In the genomic region with DNA sequence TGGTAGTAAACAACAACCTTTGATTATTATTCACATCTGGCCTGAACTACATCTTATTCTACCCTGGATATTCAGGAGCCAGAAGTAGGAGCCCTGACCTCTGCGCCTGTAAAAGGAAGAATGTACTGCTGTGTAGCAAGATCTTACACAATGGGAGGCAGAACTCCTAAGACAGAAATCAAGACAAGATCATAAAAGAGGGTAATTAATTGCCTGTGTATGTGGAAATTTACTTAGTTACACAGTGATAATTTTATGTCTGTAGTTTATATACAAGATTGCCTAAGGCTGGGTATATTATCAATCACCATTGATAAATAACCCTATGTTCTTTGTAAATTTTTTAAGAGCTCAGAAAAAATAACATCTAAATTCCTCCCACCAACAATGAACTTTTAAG, we compare ENCODE assay signal across 28 mouse cellular contexts.
DNase-seq lines count a peak whose midpoint lies in the region; ATAC-seq and TF ChIP-seq lines count a peak whose summit lies in the region.
"Had no signal": no experiment of that assay in that cellular context is flagged by ENCODE, and none has a peak within 500 bp of the region (broad histone marks: within the 10 kb centered on the region; RNA-seq: fewer than 3 reads in every experiment).

No protein-coding gene starts in this region.

- no peak for DNase-seq in kidney, adult 18-20 months
- DNase-seq in lung, postnatal 0 days (ENCODE audit: low spot score), result peak; percentile 22
- DNase-seq in lung, postnatal 4 days, result no peak
- peak; percentile 85 for DNase-seq in gonadal fat pad, adult 2 months (ENCODE audit: low read depth)
- DNase-seq in heart, embryonic 10.5 days (ENCODE audit: low spot score), result no peak
- DNase-seq: adrenal gland, adult 2 months; adrenal gland, postnatal 10 days; adrenal gland, postnatal 25 days; B cell, adult 2 months; cerebellum, adult 11 months; cerebellum, adult 18-20 months; cerebellum, adult 8-10 months; cerebellum, adult 9-11 months; cerebellum, postnatal 14 days; cerebellum, postnatal 36 days; embryo, embryonic 11 days had no signal

- no peaks in the 10 kb centered on the region for H3K4me1 ChIP-seq in kidney, embryonic 15.5 days
- H3K4me1 ChIP-seq in lung, postnatal 0 days (ENCODE audit: insufficient read depth, low read depth, low read length), result no peaks in the 10 kb centered on the region
- no peaks in the 10 kb centered on the region for H3K4me1 ChIP-seq in heart, embryonic 10.5 days
- H3K4me1 ChIP-seq: embryonic facial prominence, embryonic 13.5 days; embryonic facial prominence, embryonic 15.5 days; forebrain, embryonic 12.5 days had no signal

- TF ChIP-seq CTCF in lung, postnatal 0 days (IDR thresholded peaks at IDR 0.05), result no peak

- no peaks in the 10 kb centered on the region for H3K36me3 ChIP-seq in kidney, embryonic 15.5 days
- H3K36me3 ChIP-seq in lung, postnatal 0 days (ENCODE audit: insufficient read depth, low read length), result no peaks in the 10 kb centered on the region
- no peaks in the 10 kb centered on the region for H3K36me3 ChIP-seq in heart, embryonic 10.5 days
- H3K36me3 ChIP-seq: embryonic facial prominence, embryonic 13.5 days; embryonic facial prominence, embryonic 15.5 days; forebrain, embryonic 12.5 days; G1E had no signal

- 0 out of 2 replicates have a peak, but pooled peaks have one; percentile 36 for ATAC-seq in kidney, embryonic 15.5 days (replicated peaks; ENCODE audit: low FRiP score)
- no peak for ATAC-seq in lung, postnatal 0 days
- ATAC-seq: activated CD4-positive, CD25-positive, alpha-beta regulatory T cell, adult 4 months; CD4-positive, CD25-positive, alpha-beta regulatory T cell, adult 4 months; forebrain, embryonic 14.5 days; forebrain, embryonic 16.5 days; Patski had no signal

- H3K9ac ChIP-seq in kidney, embryonic 15.5 days, result no peak overlapping the region
- H3K9ac ChIP-seq in lung, postnatal 0 days (replicated peaks; ENCODE audit: low read depth), result no peak overlapping the region
- H3K9ac ChIP-seq: embryonic facial prominence, embryonic 13.5 days; embryonic facial prominence, embryonic 15.5 days; forebrain, embryonic 12.5 days had no signal

- no peak for TF ChIP-seq EP300 in lung, postnatal 0 days (IDR thresholded peaks at IDR 0.05)

- no peaks in the 10 kb centered on the region for H3K27me3 ChIP-seq in kidney, embryonic 15.5 days
- no peaks in the 10 kb centered on the region for H3K27me3 ChIP-seq in lung, postnatal 0 days (replicated peaks; ENCODE audit: insufficient read depth, low read length)
- H3K27me3 ChIP-seq in heart, embryonic 10.5 days (ENCODE audit: insufficient read depth, poor library complexity, severe bottlenecking), result no peaks in the 10 kb centered on the region
- H3K27me3 ChIP-seq: CH12.LX; embryonic facial prominence, embryonic 13.5 days; embryonic facial prominence, embryonic 15.5 days; forebrain, embryonic 12.5 days; Patski had no signal

- H3K4me3 ChIP-seq in kidney, embryonic 15.5 days (replicated peaks), result no peak overlapping the region
- H3K4me3 ChIP-seq in lung, postnatal 0 days (ENCODE audit: low read depth, low read length), result no peak overlapping the region
- H3K4me3 ChIP-seq in heart, embryonic 10.5 days, result no peak overlapping the region
- H3K4me3 ChIP-seq: embryonic facial prominence, embryonic 13.5 days; embryonic facial prominence, embryonic 15.5 days; erythroblast, embryonic 14.5 days; forebrain, embryonic 12.5 days had no signal

- no peak overlapping the region for H3K27ac ChIP-seq in kidney, embryonic 15.5 days
- H3K27ac ChIP-seq in lung, postnatal 0 days (ENCODE audit: low read length), result no peak overlapping the region
- no peak overlapping the region for H3K27ac ChIP-seq in heart, embryonic 10.5 days
- H3K27ac ChIP-seq: embryonic facial prominence, embryonic 13.5 days; embryonic facial prominence, embryonic 15.5 days; forebrain, embryonic 12.5 days had no signal

- WGBS in kidney, embryonic 15.5 days, result 78% methylated on average over 1 of the region's 1 CpGs
- 76% methylated on average over 1 of the region's 1 CpGs for WGBS in lung, postnatal 0 days
- WGBS in heart, embryonic 10.5 days, result 83% methylated on average over 1 of the region's 1 CpGs

- H3K4me2 ChIP-seq in kidney, embryonic 15.5 days, result no peak overlapping the region
- H3K4me2 ChIP-seq in lung, postnatal 0 days (replicated peaks; ENCODE audit: low read depth, low read length), result no peak overlapping the region
- H3K4me2 ChIP-seq: embryonic facial prominence, embryonic 13.5 days; embryonic facial prominence, embryonic 15.5 days; forebrain, embryonic 12.5 days had no signal

- no peaks in the 10 kb centered on the region for H3K9me3 ChIP-seq in kidney, embryonic 15.5 days (replicated peaks)
- H3K9me3 ChIP-seq in lung, postnatal 0 days (ENCODE audit: low read length), result no peaks in the 10 kb centered on the region
- no peaks in the 10 kb centered on the region for H3K9me3 ChIP-seq in heart, embryonic 10.5 days
- H3K9me3 ChIP-seq: embryonic facial prominence, embryonic 13.5 days; embryonic facial prominence, embryonic 15.5 days; forebrain, embryonic 12.5 days; G1E had no signal

Comparison
In these comparisons a context has a peak if more than half of its experiments do, and no peak if none do; other contexts are left out.
1. DNase-seq: peak in lung, postnatal 0 days (single experiment) and gonadal fat pad, adult 2 months (single experiment); none in kidney, adult 18-20 months (single experiment), lung, postnatal 4 days (0 of 2) and heart, embryonic 10.5 days (single experiment).